Mouse (Mus musculus) midbrain, postnatal 0 days (tissue): ENCODE measurements at regions not wholly inside any gene's neighbourhood (a gene's known extent, or its start where the extent isn't known, plus 50 kb on each side); places are given as distances from the start of the nearest gene placed in this dataset.

ENCODE experiments used
- ATAC-seq: fragments of 200-750 bp; cut with Nextera tagmentation; 2 replicates; pipeline ENCODE4 v1.8.0; 2017; ENCODE audit warnings: moderate number of reproducible peaks, mild to moderate bottlenecking, moderate TSS enrichment, moderate library complexity; ENCODE audit not compliant: low FRiP score
- DNase-seq: peaks from one replicate; pipeline ENCODE4 v3.0.0-alpha.2; 2015; ENCODE audit warnings: low spot score
- H3K27ac ChIP-seq: fragments of 300-500 bp; sonication (generic); 2 replicates; pipeline ENCODE4 v1.5.1; 2014; ENCODE audit warnings: low read depth, mild to moderate bottlenecking, low read length, mixed read lengths
- H3K27me3 ChIP-seq: fragments of 300-500 bp; sonication (generic); 2 replicates; pipeline ENCODE4 v1.6.1; 2014; ENCODE audit warnings: low read length, control low read depth, mixed read lengths; ENCODE audit not compliant: insufficient read depth
- H3K36me3 ChIP-seq: fragments of 300-500 bp; sonication (generic); 2 replicates; pipeline ENCODE4 v1.6.1; 2014; ENCODE audit warnings: low read length, control low read depth, mixed read lengths; ENCODE audit not compliant: insufficient read depth
- H3K4me1 ChIP-seq: fragments of 300-500 bp; sonication (generic); 2 replicates; pipeline ENCODE4 v1.6.1; 2014; ENCODE audit warnings: mild to moderate bottlenecking, control low read depth, antibody characterized with exemption, low read length, mixed read lengths; ENCODE audit not compliant: insufficient read depth
- H3K4me2 ChIP-seq: fragments of 300-500 bp; sonication (generic); 2 replicates; pipeline ENCODE4 v1.6.1; 2014; ENCODE audit warnings: low read depth, mild to moderate bottlenecking, low read length, mixed read lengths; ENCODE audit not compliant: poor library complexity, severe bottlenecking
- H3K4me3 ChIP-seq: fragments of 300-500 bp; sonication (generic); 2 replicates; pipeline ENCODE4 v1.5.1; 2014; ENCODE audit warnings: low read depth, mild to moderate bottlenecking, low read length, moderate library complexity
- H3K9ac ChIP-seq: fragments of 300-500 bp; sonication (generic); replicated peaks from 2 replicates; pipeline ENCODE4 v1.6.1; 2014; ENCODE audit warnings: mild to moderate bottlenecking, low read length, moderate library complexity, mixed read lengths; ENCODE audit not compliant: poor library complexity, severe bottlenecking
- H3K9me3 ChIP-seq: fragments of 300-500 bp; sonication (generic); 2 replicates; pipeline ENCODE4 v1.6.1; 2016; ENCODE audit warnings: low read length, control low read depth
- CTCF ChIP-seq: IDR thresholded peaks from 2 replicates; pipeline ENCODE4 v1.5.1; 2016; ENCODE audit warnings: antibody characterized with exemption, mild to moderate bottlenecking
- WGBS: fragments of 180-500 bp; shearing (Covaris S2); extraction: QIAGEN DNeasy Blood & Tissue Kit; methylation state at CpG from one replicate; pipeline ENCODE4 v1.1.7; 2014; 5-methylcytosine and 5-hydroxymethylcytosine counted together

DNA sequence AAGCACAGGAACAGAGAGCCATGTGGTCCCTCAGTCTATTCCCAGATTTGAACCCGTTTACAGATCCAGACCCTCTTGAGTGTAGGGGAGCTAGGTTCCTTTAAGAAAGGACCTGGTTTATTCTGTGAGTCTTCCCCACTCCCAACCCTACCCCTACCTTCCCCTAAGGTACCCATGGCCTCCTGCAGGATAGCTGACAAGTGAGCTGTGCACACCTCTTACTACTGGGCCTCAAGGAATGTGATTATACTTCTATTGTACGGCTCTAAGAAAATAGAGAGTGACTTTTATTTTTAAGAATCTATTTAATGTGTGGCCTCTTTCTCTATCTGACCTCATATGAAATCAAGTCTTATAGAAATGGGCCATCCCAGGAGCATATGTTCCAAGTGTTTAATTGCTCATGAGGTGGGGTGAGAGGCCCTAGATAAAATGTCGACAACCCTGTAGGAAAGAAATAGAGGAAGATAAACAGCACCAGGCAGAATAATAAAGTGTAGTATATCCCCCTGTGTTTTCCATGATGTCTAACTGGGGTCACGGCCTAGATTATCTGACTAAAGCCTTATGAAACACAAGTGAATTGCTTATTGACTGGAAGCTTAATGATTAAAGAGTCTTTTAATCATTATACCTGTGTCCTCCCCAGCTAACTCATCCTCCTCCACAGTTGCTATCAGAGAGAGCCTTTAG, 145.7 kb upstream of the Cdh5 start:
- Histone ChIP-seq H3K4me3 (no peak overlapping the region), H3K9me3 (no peaks in the 10 kb centered on the region), H3K9ac (no peak overlapping the region), H3K4me2 (no peak overlapping the region), H3K27me3 (no peaks in the 10 kb centered on the region), H3K36me3 (no peaks in the 10 kb centered on the region), H3K27ac (no peak overlapping the region), H3K4me1 (no peaks in the 10 kb centered on the region)
- WGBS, result 90% methylated on average over 4 of the region's 4 CpGs
- no peak for TF ChIP-seq CTCF
- no peak for ATAC-seq
- DNase-seq, result no peak

DNA sequence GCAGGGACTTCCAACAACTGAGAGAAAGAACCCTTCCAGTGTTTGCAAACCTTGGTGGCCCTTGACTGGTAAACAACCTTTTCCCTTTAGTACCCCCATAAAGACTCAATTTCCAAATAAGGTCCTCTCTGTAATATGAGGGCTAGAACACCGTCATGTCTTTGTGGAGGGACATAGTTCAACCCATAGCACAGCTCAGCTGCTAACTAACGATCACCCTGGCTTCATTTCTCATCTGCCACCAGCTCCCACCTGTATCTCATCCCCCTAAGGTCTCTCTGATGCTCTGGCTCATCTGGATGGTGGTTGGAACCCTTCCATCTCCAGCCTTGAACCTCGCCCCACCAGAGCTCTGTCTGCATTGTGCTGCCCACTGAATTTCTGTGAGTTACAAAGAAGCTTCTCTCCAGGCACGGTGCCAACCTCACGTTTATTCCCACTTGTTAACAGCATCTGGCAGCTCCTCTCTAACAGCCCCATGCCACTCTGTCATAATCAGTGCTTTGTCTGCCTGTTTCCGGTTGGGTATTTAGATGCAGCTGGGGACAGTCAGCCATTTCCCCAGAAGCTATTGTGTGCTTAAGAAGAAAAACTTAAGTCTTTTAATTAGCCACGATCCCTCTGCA, 137.0 kb upstream of the Cdh5 start:
- Histone ChIP-seq H3K27ac (no peak overlapping the region), H3K9me3 (no peaks in the 10 kb centered on the region), H3K4me2 (no peak overlapping the region), H3K36me3 (no peaks in the 10 kb centered on the region), H3K4me3 (no peak overlapping the region), H3K27me3 (no peaks in the 10 kb centered on the region), H3K4me1 (no peaks in the 10 kb centered on the region), H3K9ac (no peak overlapping the region)
- 48% methylated on average over 7 of the region's 7 CpGs for WGBS
- ATAC-seq, result no peak
- no peak for TF ChIP-seq CTCF
- peak; percentile 64 for DNase-seq

DNA sequence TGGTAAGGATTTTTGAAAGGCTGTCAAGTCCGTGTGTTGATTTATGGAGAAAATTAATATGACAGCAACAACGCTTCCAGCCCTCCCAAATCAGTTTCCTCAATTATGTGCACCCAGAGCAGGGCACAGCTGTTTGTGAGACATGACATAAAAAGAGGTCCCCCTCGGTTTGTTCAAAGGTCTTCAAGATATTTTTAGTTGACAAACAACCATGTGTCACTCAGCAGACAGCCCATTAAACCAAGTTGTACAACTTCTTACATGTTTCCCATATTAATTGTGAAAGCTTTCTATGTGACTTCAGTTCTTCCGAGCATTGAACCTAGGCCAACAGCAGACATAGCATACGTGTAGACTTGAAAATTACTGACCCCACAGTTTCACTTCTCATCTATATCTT, 131.5 kb upstream of the Cdh5 start:
- Histone ChIP-seq H3K9me3 (no peaks in the 10 kb centered on the region), H3K4me2 (no peak overlapping the region), H3K4me1 (no peaks in the 10 kb centered on the region), H3K4me3 (no peak overlapping the region), H3K36me3 (no peaks in the 10 kb centered on the region), H3K9ac (no peak overlapping the region), H3K27me3 (no peaks in the 10 kb centered on the region), H3K27ac (no peak overlapping the region)
- no peak for TF ChIP-seq CTCF
- ATAC-seq (no peak), DNase-seq (no peak)
- 84% methylated on average over 5 of the region's 5 CpGs for WGBS

DNA sequence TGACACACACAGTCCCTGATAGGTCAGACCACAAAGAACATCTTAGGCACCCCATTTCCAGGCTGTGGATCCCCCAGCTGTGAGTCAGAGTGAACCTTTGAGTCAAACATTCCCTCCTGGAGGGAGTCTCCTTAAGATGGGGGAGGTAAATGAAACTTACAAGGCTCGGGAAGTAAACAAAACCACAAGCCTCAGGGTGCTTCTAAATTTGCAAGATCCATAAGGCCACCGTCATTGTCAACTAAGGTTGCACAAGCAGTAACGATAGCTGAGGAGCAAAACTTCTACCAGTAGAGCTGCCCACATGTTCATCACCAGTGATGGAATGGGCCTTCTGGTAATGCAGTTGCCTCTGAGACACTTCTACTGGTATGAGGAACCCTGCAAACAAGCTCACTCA, 130.9 kb upstream of the Cdh5 start:
- ATAC-seq, result no peak
- no peak overlapping the region for H3K27ac ChIP-seq
- no peak overlapping the region for H3K4me2 ChIP-seq

DNA sequence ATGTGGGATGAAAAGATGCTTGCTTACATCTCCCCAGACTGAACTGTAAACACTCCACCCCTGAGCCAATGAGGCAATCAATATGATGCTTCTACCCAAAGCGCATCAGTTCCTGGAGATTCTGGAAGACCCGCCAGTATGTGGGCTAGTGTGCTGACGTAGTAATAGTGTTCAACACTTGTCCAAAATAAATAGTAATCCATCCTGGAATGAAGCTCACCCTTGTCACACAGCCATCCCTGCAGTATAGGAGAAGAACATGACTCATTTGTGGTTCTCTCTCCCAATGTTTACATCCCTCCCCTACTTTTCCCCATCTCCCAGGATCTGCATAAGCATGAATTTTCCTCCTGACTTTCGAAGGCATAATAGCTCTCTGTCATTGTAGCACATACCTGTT, 130.5 kb upstream of the Cdh5 start:
- no peak overlapping the region for H3K4me2 ChIP-seq
- no peaks in the 10 kb centered on the region for H3K36me3 ChIP-seq
- DNase-seq (no peak), ATAC-seq (no peak)
- no peak overlapping the region for H3K9ac ChIP-seq
- no peak overlapping the region for H3K4me3 ChIP-seq
- WGBS, result 91% methylated on average over 4 of the region's 4 CpGs
- H3K9me3 ChIP-seq, result no peaks in the 10 kb centered on the region
- no peak overlapping the region for H3K27ac ChIP-seq
- no peaks in the 10 kb centered on the region for H3K4me1 ChIP-seq
- no peak for TF ChIP-seq CTCF
- no peaks in the 10 kb centered on the region for H3K27me3 ChIP-seq

More for the DNA sequence above, 130.9 kb upstream of the Cdh5 start:
- Histone ChIP-seq H3K36me3 (no peaks in the 10 kb centered on the region), H3K4me1 (no peaks in the 10 kb centered on the region), H3K4me3 (no peak overlapping the region), H3K9me3 (no peaks in the 10 kb centered on the region), H3K27me3 (no peaks in the 10 kb centered on the region), H3K9ac (no peak overlapping the region)
- TF ChIP-seq CTCF, result no peak
- 89% methylated on average over 3 of the region's 3 CpGs for WGBS
- no peak for DNase-seq

DNA sequence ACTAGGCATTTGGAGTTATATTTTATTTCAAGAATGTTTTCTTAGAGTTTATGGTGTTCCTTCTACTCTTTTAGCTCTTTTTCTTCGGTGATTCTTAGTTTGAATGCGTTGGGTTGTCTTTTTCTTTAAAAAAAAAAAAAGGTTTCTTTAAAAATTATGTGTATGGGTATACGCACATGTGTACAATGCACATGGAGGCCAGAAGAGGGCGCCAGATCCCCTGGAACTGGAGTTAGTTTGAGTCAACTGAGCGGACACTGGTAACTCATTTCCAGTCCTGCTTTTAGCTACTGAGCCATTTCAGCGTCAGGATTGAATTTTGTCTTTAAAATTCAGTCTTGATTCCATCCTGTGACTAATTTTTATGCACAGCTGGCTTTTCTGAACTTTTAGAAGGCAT, 124.9 kb upstream of the Cdh5 start:
- peak; percentile 21 for TF ChIP-seq CTCF
- Histone ChIP-seq H3K27me3 (no peaks in the 10 kb centered on the region), H3K9me3 (no peaks in the 10 kb centered on the region), H3K4me3 (no peak overlapping the region), H3K9ac (no peak overlapping the region), H3K4me2 (no peak overlapping the region), H3K36me3 (no peaks in the 10 kb centered on the region), H3K27ac (no peak overlapping the region), H3K4me1 (no peaks in the 10 kb centered on the region)
- ATAC-seq (no peak), DNase-seq (no peak)
- 73% methylated on average over 6 of the region's 6 CpGs for WGBS
